Mouse (Mus musculus) layer of hippocampus, postnatal 25 days (tissue): Measurements from ENCODE around the gene Crlf1. TPM values are rescaled to one million over a fixed set of nuclear protein-coding genes. Genes with fewer than 3 reads are reported as not detected.

ENCODE experiments used
- DNase-seq, 2 experiments: peaks; one replicate each; pipeline ENCODE4 v3.0.0; 2022; ENCODE audit warnings: mixed read lengths in 2 of 2, low spot score in 1 of 2; ENCODE audit errors: extremely low spot score in 1 of 2
- total RNA-seq, 2 experiments: library from RNA; stranded (reverse); gene quantifications; 2 replicates each; pipeline ENCODE4 v1.2.3; 2021

The Crlf1 gene
- total RNA-seq, result 10 to 100 TPM; 45.2 to 49.5 TPM

GRCm38 (mm10) chr8:70492664-70493640 lies at the start of gene Crlf1:
Gene Crlf1, plus strand, starts transcription at chr8:70493158.
- DNase-seq, result no peak

DNA sequence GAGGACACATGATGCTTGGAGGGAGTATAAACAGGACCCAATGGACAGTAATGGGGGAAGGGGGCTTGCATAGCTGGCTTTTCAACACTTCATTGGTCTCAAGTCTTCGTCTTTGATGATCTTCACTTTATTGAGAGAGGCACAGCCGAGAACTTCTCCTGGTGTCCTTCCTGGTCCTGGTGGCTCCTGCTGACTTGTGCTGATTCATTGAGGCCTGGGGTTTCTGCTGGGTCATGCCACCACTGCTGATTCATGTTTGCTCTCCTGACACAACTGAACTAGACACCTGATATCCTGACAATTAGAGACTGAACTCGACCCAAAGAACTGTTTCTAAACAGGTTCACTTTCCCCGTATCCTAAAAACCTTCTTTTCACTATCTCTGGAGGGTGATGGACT lies 49.6 kb upstream of the Crlf1 start:
- DNase-seq, result no peak

- DNase-seq, result no peak
Measured at GRCm38 (mm10) chr8:70445988-70446387, 47.0 kb upstream of the Crlf1 start.

- DNase-seq, result no peak
Measured at GRCm38 (mm10) chr8:70447639-70448420, 45.1 kb upstream of the Crlf1 start.

DNA sequence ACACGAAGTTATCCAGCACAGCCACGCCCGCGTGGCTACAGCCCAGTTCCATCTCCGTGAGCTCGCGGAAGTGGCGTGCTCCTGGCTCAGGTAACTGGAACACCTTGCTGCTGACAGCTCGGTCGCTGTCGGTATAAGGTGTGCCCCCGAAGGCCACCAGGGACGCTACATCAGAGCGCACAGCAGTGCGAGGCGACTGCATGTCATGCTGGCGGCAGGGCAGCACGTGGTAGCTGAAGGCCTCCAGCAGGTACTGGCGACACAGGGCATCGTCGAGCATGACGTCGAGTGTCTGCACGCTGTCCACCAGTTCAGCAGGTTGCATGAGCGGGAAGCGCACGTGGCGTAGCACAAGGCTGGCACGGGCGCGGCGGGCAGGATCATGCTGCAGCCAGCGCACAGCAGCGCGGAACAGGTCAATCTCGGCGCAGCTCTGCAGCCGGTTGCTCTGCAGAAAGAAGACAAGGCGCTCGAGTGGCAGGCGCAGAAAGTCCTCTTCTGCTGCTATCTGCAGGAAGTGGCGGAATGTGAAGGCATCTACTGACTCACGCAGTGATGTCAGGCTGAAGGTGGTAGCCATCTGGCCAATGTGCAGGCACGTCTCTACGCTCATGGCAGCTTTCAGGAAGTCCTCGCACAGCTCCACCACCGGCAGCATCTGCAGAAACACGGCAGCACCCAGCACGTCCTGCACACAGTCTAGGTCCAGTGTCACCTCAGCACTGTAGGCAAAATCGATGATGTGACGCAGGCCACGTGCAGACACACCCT lies 40.6 kb upstream of the Crlf1 start:
- no peak for DNase-seq

DNA sequence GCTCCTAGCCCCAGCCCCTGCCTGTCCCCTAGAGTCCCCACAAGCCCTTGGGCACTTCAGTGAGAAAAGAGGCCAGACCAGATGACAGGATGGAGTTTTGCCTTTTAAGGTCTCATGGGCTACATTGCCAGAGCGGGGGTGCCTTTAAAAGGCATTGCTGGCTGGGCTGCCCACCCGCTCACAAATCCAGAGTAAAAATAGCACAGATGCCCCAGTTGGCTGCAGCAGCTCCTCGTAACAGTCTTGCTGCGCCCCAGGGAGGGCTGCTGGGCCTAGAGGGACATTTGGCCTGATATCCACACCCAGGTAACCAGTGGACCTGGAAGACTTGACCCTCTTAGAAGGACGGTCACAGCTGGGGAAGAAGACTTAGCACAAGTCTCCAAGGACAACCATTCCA lies 39.1 kb upstream of the Crlf1 start:
- no peak for DNase-seq

GRCm38 (mm10) chr8:70456996-70457395 lies 36.0 kb upstream of the Crlf1 start:
- DNase-seq, result no peak

GRCm38 (mm10) chr8:70457882-70458281 lies 35.1 kb upstream of the Crlf1 start:
- no peak for DNase-seq

- DNase-seq, result no peak
Measured at GRCm38 (mm10) chr8:70458462-70458861, 34.5 kb upstream of the Crlf1 start.

DNA sequence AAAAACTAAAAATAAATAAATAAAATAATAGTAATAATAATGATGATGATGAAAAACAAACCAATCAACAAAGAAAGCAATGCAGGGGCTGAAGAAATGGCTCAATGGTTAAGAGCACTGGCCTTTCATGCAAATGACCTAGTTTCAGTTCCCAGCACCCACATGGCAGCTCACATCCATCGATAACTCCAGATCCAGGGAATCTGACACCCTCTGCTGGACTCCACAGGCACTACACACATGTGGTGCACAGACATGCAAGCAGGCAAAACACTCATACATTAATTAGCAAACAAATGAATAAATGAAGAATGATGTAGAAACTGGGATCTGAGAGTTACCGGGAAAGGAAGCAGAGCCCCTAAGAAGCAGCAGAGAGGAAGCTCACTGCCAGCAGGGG lies 33.3 kb upstream of the Crlf1 start:
- no peak for DNase-seq

GRCm38 (mm10) chr8:70460199-70460598 lies 32.8 kb upstream of the Crlf1 start:
- DNase-seq, result no peak

DNA sequence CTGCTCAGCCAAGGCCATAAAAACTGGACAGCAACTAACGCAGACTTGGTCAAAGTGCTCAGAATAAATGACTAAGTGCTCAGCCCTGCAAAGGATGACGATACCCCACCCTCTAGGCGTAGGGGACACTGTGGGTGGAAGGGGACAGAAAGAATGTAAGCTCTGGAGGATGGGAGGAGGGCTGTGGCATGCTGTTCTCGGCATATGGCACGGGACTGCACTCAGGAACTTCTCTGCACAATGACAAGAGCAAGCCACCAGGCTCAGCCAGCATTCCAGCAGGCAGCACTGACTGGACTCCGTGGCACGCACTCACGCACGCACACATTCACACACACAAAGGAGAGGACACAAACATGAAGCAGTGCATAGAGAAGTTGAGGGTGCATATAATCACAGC lies 32.4 kb upstream of the Crlf1 start:
- no peak for DNase-seq

DNA sequence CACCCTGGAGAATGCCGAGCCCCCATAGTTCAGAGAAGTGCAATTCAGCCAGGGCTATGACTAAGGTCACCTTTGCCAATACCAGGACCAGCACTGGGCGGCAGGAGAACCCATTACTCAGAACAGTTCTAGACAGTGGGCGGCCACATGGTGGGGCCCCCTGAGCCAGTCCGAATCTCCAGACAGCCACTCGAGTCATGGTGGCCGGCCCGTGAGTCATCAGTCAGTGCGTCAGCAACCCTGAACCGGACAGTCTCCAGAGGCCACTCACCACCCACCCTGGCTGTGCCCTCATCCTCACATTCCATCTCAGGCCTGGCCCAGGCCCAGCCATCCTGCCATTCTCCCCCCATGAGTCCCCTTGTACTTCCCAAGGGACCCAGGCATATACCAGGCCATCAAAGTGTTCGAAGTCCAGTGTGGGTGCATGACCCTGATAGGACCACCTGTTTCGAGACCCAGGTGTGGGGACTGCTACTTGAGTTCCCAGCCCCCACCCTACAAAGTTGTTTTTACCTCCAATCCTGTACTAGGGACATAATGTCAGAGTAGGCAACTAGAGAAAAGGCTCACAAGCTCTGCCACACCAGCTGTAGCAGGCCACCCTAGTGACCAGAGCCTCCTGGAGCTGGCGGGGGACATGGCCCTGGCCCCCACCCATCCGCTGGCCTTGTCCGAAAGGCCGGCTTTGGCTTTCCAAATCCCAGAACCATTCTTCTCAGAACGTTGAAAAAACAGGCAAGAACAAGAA lies 31.0 kb upstream of the Crlf1 start:
- DNase-seq, result no peak

- DNase-seq, result no peak
Measured at GRCm38 (mm10) chr8:70462516-70462813, 30.5 kb upstream of the Crlf1 start.

DNA sequence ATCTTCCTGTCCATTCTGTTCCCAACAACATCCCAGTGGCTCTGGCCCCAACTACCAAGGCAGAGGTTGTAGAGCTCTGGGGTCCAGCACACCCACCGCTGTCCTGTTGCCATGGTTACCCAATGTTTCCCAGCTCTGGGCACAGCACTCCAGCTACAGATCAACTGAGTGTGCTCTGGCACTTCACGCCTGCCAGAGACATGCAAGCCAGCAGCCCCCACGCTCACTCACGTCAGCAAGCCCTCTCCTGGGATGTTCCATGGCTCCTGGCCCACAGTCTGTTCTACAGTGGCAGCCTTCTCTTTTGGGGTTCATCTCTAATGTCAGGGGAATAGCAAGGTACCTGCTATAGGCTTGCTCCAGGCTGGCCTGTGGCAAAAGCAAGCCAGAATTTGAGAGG lies 29.7 kb upstream of the Crlf1 start:
- DNase-seq, result peak in 1 of 2 experiments; percentile 59

DNA sequence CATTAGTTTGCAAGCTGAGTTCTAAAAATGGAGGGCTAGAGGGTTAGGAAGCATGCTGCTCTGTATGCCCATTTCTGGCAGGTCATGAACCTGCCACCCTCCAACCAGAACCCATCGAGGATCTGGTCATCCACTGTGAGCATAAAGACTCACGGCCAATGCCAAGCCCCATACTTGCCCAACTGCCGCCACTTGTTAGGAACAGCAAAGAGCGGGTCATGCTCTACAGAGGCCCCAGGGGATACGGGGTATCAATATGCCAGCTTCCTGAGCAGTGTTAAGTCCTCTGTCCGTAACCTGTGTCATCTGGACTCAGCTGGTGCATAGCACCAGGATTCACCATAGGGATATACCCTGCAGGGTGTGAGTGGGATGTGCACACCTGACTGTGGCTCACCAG lies 28.8 kb upstream of the Crlf1 start:
- no peak for DNase-seq

GRCm38 (mm10) chr8:70465701-70466100 lies 27.3 kb upstream of the Crlf1 start:
- no peak for DNase-seq

DNA sequence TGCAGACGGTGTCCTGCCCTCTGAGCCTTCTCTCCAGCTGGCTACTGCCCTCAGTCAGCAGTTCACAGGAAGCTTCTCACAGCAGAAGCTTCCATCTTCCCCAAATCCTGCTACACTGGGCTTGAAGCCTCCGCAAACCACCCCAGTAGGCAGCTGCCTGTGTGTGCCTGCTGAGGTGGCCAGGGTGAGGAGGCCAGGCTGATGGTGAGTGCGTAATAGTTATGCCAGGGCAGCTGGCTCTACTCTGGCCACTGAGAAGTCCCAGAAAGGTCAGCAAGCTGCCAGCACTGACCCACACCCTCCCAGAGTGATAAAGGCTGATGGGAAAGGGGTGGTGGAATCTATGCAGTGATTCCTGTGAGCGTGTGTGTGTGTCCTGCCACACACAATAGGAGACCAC lies 26.7 kb upstream of the Crlf1 start:
- no peak for DNase-seq

DNA sequence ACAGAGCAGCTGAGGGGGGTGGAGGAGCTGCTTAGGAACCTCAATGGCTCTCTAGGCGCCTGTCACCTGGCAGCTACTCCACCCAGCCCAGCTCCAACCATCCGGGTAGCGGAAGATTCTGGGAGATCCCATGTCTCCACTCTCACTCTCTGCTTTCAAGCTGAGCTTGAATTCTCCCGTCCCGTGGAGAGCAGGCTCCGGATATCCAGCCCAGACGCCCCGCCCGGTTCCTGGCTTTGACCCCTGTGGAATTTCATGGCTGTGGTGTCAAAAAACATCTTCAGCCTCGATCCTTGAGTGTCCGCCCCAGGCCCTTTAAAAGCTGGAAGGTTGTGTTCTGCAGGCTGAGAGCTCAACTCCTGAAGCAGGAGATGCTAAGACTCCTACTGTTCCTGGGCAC lies 26.2 kb upstream of the Crlf1 start:
- no peak for DNase-seq

DNA sequence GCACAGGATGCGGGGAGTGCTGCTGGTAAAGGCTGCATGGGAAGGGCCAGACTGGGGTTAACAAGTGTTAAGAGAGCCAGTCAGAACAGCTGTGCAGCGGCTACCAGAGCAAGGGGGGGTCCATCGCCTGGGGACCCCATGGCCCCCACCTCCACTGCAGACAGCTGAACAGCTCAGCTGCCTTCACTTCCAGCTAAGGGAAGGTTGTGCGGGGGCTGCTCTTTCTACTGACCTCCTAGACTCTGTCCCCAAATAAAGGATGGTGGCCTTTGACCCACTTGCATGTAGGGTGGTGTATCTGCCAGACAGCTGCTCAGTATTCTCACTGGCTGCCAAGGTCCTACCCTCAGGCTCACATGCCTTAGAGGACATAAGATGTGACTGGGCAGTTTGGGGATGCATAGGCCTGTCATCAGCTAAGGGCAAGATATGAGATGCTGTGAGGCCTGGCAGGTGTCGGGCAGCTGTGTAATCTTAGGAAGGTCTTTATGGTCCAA lies 25.7 kb upstream of the Crlf1 start:
- no peak for DNase-seq
